Mouse (Mus musculus): ENCODE data around the gene Bcl2l2. TPM values are rescaled to one million over a fixed set of nuclear protein-coding genes. Genes with fewer than 3 reads are reported as not detected.

Gene Bcl2l2
- total RNA-seq, 2 experiments from 2014 or later = 114 to 126 TPM

GRCm38 (mm10) chr14:54929801-54930200, 46.6 kb downstream of the Bcl2l2 start:
- no peak overlapping the region for H3K27ac ChIP-seq
- no peak for DNase-seq (ENCODE audit: low spot score in 2 of 2)
- no peak overlapping the region for H3K4me3 ChIP-seq
- TF ChIP-seq CTCF (conservative IDR thresholded peaks at IDR 0.05) = no peak

DNA sequence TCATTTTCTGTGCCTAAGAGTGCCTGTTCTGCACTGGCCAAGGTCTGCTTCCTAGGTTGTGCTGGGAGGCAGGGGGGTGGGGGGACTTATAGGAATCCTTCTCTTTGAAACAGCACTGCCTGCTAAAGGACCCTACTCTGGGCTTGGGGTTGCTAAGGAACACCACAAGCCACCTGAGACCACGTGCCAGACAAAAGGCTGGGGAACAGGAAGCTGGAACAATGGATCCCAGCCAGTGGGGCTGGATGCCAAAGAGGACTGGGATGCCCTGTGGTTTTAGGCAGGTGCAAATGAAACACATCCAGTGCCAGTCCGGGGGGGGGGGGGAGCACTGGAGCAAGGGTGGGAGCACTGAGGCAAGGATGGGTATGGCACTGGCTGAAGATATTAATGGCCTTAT, 47.3 kb downstream of the Bcl2l2 start:
- Histone ChIP-seq H3K27ac (no peak overlapping the region), H3K4me3 (no peak overlapping the region)
- DNase-seq (ENCODE audit: low spot score in 2 of 2) = no peak
- no peak for TF ChIP-seq CTCF (conservative IDR thresholded peaks at IDR 0.05)

- Histone ChIP-seq H3K27ac (no peak within 1 kb of the TSS), H3K4me3 (no peak within 1 kb of the TSS)
- no peak for DNase-seq (ENCODE audit: low spot score in 2 of 2)
- no peak for TF ChIP-seq CTCF (conservative IDR thresholded peaks at IDR 0.05)
Measured at GRCm38 (mm10) chr14:54932645-54933150, 49.5 kb downstream of the Bcl2l2 start, which contains the start of gene Il25. TSS of gene Il25 (plus strand) at chr14:54932695.

GRCm38 (mm10) chr14:54935904-54936830, 53.0 kb downstream of the Bcl2l2 start, which contains the start of gene Cmtm5:
TSS of gene Cmtm5 (plus strand) at chr14:54936261.
- peak within 1 kb of the TSS; percentile 95 for H3K27ac ChIP-seq
- peak; percentile 64 for TF ChIP-seq CTCF (conservative IDR thresholded peaks at IDR 0.05)
- peak within 1 kb of the TSS; percentile 53 for H3K4me3 ChIP-seq
- peak; percentile 64 to 88 for DNase-seq (ENCODE audit: low spot score in 2 of 2)

GRCm38 (mm10) chr14:54936831-54937160, 53.6 kb downstream of the Bcl2l2 start:
- peak overlapping the region; percentile 95 for H3K27ac ChIP-seq
- TF ChIP-seq CTCF (conservative IDR thresholded peaks at IDR 0.05) = no peak
- no peak for DNase-seq (ENCODE audit: low spot score in 2 of 2)
- peak overlapping the region; percentile 53 for H3K4me3 ChIP-seq

DNA sequence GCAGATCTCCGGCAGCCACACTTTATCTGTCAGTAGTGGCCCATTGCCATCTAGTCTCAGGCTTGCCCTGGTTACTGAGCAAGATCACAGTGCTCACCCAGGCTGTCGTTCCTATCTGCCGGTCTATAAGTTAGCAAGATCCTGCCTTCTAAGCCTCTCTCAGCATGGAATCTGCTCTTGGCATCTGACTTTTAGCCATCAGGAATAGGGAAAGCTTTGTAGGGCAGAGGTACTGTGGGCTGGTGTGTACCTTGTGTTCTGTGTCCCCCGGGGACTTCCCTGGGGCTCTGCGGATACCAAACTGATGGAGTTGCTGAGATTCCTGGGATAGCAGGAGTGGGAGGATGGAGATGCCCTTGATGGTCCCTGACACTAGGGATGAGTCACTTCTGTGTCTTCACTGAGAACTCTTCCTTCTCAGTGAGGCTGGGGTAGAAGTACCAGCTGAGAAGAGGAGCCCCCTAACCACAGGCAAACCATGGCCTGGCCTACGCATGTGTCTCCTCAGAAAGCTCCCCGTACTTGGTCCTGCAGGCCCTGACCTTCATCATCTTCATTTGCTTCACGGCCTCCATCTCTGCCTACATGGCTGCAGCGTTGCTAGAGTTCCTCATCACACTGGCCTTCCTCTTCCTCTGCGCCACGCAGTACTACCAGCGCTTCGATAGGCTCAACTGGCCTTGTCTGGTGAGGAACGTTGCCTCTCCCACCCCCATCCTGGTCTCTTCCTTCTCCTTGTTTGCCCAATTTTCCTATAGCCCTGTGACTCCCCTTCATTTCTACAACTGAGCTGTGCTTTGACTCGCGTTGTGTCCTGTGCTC, 54.4 kb downstream of the Bcl2l2 start:
- H3K4me3 ChIP-seq = peak overlapping the region; percentile 51
- no peak for TF ChIP-seq CTCF (conservative IDR thresholded peaks at IDR 0.05)
- DNase-seq (ENCODE audit: low spot score in 2 of 2) = no peak
- peak overlapping the region; percentile 80 for H3K27ac ChIP-seq

Other genes with a start within 250 kb of the Bcl2l2 start
- gene Gm17606, start 242.4 kb upstream of the Bcl2l2 start, total RNA-seq (2021) = not detected
- 10 to 100 TPM; 22.5 to 27.5 TPM for gene Cdh24, start 242.0 kb upstream of the Bcl2l2 start, total RNA-seq (2021)
- 10 to 100 TPM; 20.8 to 22.1 TPM for gene 1700123O20Rik, start 197.2 kb upstream of the Bcl2l2 start, total RNA-seq (2021)
- gene Acin1, start 196.4 kb upstream of the Bcl2l2 start, total RNA-seq (2021) = 100 to 1,000 TPM; 223 to 242 TPM
- gene Gm29776, start 184.5 kb upstream of the Bcl2l2 start, total RNA-seq (2021) = not detected
- gene Cebpe, start 171.2 kb upstream of the Bcl2l2 start, total RNA-seq (2021) = not detected
- 10 to 100 TPM; 49.4 to 54.1 TPM for gene Slc7a8, start 101.4 kb upstream of the Bcl2l2 start, total RNA-seq (2021)
- gene Rnf212b, start 69.2 kb upstream of the Bcl2l2 start, total RNA-seq (2021) = not detected
- 10 to 100 TPM; 22.0 to 22.2 TPM for gene Homez, start 12.4 kb upstream of the Bcl2l2 start, total RNA-seq (2021)
- gene Ppp1r3e, start 5.8 kb upstream of the Bcl2l2 start, total RNA-seq (2021) = 10 to 100 TPM; 22.1 to 24.3 TPM
- gene Gm20521, start 64 bp downstream of the Bcl2l2 start, total RNA-seq (2021) = 1 to 10 TPM; 1.0 to 9.4 TPM
- gene Pabpn1, start 9.1 kb downstream of the Bcl2l2 start, total RNA-seq (2021) = 100 to 1,000 TPM; 271 to 305 TPM
- gene Slc22a17, start 29.8 kb downstream of the Bcl2l2 start, total RNA-seq (2021) = 100 to 1,000 TPM; 666 to 700 TPM
- 10 to 100 TPM; 10.6 to 11.2 TPM for gene Efs, start 42.7 kb downstream of the Bcl2l2 start, total RNA-seq (2021)
- gene Il25, start 49.3 kb downstream of the Bcl2l2 start, total RNA-seq (2021) = not detected
- gene Cmtm5, start 52.9 kb downstream of the Bcl2l2 start, total RNA-seq (2021) = 10 to 100 TPM; 66.9 to 78.4 TPM
- 1 to 10 TPM; 2.5 to 3.0 TPM for gene Myh6, start 83.5 kb downstream of the Bcl2l2 start, total RNA-seq (2021)
- not detected for gene Gm17428, start 93.6 kb downstream of the Bcl2l2 start, total RNA-seq (2021)
- gene Myh7, start 111.2 kb downstream of the Bcl2l2 start, total RNA-seq (2021) = 1 to 10 TPM; 8.3 TPM
- 10 to 100 TPM; 30.3 to 34.9 TPM for gene Ngdn, start 132.1 kb downstream of the Bcl2l2 start, total RNA-seq (2021)
- 10 to 100 TPM; 55.5 to 67.3 TPM for gene Zfhx2, start 208.9 kb downstream of the Bcl2l2 start, total RNA-seq (2021)
- 10 to 100 TPM; 19.3 to 23.7 TPM for gene Thtpa, start 211.4 kb downstream of the Bcl2l2 start, total RNA-seq (2021)
- gene Ap1g2, start 223.2 kb downstream of the Bcl2l2 start, total RNA-seq (2021) = 10 to 100 TPM; 15.4 to 19.3 TPM
- 100 to 1,000 TPM; 453 to 476 TPM for gene Jph4, start 233.6 kb downstream of the Bcl2l2 start, total RNA-seq (2021)